Mouse (Mus musculus): ENCODE measurements at regions not wholly inside any gene's neighbourhood (a gene's known extent, or its start where the extent isn't known, plus 50 kb on each side); places are given as distances from the start of the nearest gene placed in this dataset.

DNA sequence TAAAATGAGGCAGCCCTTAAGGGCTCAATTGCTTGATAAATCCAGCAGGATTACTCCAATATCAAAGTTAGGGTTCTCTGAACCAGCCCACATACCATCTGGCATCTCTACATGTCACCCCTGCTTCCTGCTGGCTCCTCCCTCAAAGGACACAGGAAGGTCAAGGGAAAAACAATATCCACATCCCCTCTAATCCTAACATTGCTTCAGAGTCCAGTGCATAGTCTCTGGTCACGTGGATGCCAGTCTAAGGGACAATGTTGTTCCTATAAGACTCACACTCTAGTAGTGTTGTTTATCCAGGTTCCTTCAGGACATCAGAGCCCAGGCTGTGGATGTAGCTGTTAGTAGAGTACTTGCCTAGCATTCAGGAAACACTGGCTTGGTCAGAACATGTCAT, 124.9 kb upstream of the Foxa2 start:
- DNase-seq (ENCODE audit: low read depth, low spot score): no peak

DNA sequence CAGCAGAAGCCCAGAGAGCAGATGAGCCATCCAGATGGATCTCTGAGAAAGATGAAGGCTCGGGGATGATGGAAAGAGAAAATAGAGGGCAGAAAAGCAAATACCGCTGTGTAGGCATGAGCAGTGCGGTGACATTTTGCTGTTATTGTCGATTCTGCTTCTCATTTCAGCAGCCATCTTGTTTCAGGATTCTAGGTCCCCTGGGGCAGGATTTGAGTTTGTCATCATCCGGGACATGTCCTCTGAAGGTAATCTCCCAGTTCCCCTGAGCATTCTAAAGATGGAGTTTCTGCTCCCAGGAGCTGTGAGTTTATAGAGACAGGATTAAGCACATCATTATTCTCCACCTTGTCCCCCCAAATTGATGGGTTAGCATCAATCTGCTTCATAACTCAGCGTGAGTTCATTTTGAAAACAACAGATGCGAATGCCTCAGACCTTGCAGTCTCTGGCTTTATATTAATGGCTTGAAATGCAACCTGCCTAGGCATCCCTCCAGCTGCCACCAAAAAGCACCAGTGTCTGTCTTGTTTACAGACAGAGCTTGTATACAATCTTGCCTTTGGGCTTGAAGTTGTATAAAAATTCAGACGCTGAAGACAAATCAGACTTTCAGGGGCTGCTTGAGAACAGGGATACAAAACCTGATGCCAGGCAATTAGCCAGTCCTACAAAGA, 128.6 kb upstream of the Foxa2 start:
- no peak for DNase-seq (ENCODE audit: low read depth, low spot score)

DNA sequence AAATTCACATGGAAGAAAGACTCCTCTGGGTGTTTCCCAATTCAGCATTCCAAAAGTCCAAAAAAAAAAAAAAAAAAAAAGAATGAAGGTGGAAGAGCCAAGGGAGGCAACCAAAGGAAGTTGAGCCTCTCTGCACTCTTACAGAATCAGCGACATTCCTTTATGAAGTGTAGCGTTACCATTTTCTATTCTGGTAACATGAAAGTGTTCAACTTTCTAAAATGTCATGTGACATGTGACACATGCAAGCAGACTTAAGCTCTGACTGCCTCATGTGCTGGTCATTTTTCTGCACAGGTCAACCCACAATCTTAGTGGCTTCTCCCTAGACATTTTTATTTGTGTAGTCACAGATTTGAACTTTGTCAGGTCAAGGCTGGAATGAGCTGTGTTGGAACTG, 133.5 kb upstream of the Foxa2 start:
- no peak for DNase-seq (ENCODE audit: low read depth, low spot score)

DNA sequence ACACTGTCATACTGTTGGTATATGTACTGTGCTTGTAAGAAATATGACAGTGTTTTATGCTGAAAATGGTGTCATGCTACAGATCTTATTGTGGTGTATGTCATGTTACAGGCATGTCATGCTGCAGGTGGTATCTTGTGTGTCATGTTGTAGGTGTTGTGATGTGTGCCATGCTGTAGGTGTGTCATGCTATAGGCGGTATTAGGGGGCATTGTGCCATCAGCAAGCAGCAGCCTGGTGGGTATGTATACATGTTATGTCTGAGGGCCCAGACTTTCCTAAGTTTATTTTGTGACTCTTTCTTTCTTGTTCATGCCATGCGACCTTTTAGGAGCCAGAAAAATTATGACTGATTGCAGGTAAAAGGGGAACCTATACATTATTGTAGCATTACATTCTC, 134.7 kb upstream of the Foxa2 start:
- no peak for DNase-seq (ENCODE audit: low read depth, low spot score)

DNA sequence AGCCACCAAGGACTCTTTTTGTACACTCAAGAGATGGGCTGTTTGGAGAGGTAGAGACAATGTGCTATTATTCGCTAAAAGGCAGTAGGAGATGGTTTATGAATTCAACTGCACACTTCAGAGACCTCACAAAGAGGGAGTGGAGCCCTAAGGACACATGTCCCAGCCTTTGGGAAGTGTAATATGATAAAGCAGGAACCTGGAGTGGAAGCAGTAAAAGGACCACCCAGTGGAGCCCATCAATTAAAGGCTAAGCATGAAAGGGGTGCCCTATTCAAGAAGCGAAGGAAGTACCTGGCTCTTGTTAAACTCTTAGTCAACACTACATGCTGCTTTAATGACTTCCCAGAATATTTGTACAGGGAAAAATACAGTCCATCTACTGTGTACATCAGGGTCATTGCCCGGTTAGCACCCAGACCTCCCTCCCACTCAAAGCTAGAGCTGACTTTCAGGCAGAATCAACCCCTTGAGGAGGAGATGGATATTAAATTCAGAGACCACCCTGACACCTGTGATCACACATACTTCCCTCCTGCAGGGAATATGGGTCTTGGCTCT, 135.8 kb upstream of the Foxa2 start:
- DNase-seq (ENCODE audit: low read depth, low spot score): no peak

DNA sequence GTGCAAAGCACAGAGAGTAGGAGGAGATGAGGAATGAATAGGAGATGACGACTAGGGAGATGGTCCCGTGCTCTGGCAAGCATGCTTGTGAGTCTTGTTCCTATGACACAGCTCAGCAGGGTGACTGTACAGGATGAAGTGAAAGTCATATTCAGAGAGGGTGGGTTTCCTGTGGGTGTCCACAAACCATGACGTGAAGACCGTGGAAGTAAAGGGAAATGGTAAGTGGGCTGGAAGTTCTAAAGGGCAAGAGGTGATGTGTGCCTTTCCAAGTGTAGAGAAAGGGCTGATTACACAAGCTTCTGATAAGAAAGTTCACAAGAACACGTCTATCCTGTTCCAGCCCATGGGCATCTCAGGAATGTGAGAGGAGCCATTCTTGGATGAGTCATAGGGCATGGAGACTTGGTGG, 138.0 kb upstream of the Foxa2 start:
- no peak for DNase-seq (ENCODE audit: low read depth, low spot score)

DNA sequence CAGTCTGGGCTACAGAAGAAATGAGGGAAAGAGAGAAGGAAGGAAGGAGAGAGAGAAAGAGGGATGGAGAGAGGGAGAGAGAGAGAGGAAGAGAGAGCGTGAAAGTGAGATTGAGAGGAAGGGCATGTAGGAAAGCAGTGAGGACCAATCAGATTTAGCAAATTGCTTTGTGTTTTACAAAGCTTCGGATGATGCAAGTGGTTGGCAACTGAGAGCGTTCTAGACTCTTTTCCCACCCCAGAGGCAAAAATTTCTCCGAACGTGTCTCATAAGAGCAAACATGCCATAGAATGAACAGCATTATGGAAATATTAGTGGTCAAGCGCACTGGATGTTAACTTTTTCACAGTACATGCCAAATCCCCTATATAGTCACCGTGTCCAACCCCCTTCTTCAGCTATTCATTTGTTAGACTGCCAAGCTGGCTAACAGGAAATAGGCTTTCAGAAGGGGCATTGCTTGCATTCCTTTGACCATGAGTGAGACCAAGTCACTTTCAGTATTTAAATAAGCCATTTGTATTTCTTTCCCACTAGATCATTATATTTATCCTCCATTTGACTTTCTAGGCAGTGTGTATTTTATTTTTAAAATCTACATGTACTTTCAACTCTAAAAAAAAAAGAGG, 139.7 kb upstream of the Foxa2 start:
- DNase-seq (ENCODE audit: low read depth, low spot score): no peak

DNA sequence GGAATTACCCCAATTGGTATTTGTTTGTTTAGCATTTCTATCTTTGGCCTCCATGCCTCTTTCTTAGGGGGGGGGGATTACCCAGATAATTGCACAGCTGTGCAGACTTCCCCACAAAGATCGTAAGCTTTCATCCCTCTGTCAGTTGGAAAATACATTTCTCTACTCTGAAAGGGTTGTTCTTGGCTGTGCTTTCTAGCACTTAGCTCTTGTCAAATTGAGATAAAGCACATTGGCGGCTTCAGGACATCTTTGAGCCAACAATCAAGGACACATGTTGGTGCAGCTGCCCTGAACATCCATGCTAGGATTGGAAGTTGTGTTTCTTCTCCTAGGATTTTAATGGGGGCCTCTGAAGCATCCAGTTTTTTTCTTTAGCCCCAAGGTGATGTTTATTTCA, 142.1 kb upstream of the Foxa2 start:
- no peak for DNase-seq (ENCODE audit: low read depth, low spot score)

DNA sequence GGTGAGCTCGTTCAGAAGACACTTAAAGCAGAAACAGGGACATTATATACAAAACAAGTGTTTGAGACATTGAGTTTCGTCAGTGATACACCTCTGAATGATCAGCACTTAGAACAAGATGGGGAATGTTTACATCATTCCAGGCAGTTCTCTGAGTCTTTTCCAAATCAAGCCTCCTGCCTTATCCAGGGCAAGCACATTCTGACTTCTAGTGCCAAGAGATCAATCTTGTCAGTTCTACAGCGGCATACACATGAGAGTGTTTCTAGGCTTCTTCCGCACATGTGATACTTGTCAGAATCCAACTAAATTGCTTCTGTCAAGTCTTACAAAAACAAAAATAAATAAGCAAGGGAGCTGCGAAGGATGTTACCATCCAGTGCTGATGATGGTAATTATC, 142.5 kb upstream of the Foxa2 start:
- no peak for DNase-seq (ENCODE audit: low read depth, low spot score)

DNA sequence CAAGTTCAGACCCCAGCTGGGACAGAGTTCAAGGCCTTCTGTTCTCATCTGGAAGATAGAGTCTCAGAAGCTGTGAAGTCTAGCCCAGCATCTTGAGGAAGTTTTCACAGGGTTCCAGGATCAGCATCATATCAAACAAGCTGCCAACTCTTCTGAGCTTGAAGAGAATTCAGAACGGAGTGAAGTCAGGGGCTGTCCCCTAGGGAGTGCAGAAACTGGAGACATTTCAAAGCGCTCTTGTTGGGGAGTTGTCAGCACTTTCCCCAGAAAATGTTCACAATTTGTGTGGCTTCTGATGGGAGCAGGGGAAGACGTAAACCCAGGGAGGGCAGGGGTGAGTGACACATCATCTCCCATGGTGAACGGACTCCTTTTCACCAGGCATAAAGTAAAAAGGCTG, 146.2 kb upstream of the Foxa2 start:
- DNase-seq (ENCODE audit: low read depth, low spot score): no peak

DNA sequence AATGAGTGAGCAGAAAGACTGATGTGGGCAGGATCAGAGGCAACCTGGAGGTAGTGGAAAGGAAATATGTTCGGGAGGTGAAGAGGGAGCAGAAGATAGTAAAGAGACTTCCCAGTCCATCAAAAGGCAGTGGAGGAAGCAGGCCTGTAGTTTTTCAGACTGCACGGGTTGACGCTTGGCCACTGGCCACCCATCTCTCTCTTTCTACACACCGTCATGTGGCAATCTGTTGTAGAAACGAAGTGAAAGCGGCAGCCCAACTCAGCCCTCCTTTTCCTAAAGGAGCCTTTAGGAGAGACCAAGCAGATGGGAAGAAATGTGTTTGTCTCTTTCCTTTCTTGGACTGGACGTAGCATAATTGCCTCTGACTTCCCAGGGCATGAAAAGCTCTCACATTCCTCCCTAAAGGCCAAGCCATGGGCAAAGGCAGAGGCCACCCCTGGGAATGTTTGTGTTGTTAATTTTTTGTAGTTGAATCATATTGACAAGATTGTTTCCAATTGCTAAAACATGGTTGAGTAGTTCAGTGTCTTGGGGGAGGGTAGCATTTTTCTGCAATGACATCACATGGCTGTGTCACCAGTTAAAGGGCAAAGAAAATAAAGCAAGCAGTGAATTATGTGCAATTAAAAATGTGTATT, 150.7 kb upstream of the Foxa2 start:
- DNase-seq (ENCODE audit: low read depth, low spot score): no peak

DNA sequence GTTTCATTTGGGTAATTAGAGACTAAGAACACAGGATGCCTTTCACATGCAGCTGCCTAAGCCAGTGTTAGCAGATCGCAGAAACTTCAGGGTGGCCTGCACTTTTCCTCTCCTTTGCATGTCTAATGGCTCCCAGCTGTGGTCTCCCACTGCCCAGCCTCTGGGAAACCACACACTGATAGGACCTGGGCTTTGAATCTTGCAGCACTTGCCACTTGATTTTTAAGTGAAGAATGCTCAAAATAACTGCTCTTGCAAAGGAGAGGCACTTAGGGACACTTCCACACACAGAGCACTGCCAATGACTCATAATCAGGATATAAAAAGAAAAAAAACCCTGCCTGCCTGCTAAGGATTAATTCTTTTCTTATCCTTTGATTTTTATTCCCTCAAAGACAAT, 159.9 kb upstream of the Foxa2 start:
- DNase-seq (ENCODE audit: low read depth, low spot score): no peak

DNA sequence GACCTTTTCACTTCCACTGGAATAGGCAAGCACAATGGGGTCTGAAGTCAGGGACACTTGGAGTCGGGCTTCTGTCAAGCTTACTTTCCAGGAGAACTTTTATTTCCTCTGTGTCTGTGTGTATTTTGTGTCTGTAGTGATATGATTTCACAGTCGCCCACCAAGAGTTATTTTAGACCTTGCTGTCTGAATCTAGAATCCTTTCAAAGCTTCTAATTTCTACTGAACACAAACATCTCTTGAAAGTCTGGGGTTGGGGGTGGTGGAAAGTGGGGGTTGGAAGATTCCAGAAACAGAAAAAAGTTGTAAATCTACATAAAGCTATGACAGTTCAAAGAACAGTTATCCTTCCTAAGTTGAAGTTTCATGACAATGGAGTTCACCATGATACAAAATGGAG, 164.0 kb upstream of the Foxa2 start:
- no peak for DNase-seq (ENCODE audit: low read depth, low spot score)

DNA sequence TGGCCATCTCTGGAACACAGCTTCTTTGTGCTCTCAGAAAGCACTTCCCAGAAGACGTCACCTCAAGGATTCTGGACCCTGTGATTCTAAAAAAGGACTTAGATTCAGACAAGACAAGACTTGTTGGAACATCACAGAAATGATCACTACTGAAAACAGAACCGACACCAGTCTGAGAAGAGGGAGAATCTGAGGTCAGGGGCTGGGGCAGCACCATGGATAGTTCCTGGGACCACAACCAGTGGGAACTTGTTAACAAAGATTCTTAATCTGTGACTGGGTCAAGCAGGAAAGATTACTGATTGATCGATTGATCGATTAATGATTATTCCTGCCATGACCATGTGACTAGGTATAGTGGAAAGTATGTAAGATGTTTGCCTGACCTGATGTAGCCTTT, 170.4 kb upstream of the Foxa2 start:
- DNase-seq (ENCODE audit: low read depth, low spot score): peak; percentile 19

DNA sequence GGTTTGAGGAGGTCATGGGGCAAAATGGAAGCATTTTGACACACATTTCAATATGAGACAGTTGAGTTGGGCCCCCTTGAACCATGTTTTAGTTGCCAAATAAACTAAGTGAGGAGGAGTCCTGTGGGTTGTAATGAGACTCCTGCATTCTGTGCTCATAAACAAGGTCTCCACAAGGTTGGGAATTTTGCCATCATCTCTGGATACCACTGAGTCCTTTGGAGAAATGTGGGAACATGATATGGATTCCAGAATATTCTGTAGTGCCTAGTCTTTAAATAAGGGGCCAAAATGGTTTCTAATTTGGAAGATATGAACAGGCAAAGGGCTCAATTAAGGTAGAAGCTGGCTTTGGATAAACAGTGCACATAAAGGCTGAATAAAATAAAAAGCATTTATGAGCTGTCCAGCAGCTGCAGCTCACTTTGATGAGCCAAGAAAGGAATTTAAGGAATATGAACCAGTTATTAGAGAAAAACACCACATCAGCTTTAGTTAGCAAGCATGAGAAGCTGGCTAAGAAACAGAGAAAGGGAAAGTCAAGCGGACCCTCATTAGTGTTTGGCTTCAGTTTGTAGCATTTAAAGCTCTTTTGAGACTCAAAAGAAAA, 161.3 kb upstream of the Sstr4 start:
- no peak for DNase-seq (ENCODE audit: low read depth, low spot score)

DNA sequence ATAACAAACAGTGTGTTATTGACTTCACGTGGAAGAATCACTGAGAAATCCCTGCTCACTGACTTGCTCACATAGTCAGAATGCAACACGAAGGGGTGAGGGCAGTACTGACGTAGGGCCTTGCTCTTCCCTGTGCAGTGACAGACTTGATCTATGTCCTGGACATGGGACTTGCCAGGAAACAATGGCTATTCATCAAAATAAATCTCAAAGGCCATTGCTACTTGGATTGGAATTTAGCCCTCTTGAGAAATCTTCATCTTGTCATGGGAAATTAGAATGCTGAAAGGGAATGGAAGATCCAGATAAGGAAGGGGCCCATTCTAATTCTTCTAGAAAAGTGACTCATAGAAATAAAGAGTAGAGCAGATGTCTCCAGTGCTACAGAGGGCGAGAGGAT, 158.0 kb upstream of the Sstr4 start:
- DNase-seq (ENCODE audit: low read depth, low spot score): no peak

DNA sequence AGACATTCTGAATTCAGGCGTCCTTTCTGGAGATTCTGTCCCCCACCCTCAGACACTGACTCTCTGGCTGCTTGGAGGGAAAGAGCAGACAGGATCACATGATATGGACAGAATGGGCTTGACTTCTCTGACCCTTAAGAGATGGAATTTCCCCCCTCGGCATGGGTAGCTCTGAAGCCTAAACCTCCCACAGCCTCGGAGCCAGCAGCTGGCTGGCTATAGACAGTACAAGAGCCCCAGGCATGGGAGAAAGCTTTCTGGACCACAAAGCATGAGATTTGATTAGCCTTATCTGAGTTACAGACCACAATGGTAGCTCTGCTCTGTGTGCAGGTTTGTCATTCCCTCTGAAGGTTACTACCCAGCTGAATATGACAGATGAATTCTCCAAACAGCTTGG, 156.1 kb upstream of the Sstr4 start:
- no peak for DNase-seq (ENCODE audit: low read depth, low spot score)

DNA sequence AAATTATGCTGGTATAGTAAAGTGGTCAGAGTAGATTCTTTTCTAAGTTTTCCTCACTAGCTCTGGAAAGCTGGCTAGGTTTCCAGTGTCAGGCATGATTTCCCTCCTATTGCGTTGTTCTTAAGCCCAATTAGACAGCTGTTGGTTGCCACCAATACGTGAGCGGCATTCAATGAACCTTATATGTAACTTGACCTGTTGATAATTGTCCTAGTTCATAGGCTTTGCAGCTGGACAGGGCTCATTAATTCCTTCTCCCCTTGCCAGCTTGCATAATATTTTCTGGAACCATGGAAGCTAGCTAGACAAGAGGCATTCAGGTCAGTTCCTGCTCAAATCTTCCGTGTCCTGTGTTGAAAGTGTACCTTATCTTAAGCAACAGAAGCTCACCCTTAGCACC, 152.9 kb upstream of the Sstr4 start:
- DNase-seq (ENCODE audit: low read depth, low spot score): no peak

DNA sequence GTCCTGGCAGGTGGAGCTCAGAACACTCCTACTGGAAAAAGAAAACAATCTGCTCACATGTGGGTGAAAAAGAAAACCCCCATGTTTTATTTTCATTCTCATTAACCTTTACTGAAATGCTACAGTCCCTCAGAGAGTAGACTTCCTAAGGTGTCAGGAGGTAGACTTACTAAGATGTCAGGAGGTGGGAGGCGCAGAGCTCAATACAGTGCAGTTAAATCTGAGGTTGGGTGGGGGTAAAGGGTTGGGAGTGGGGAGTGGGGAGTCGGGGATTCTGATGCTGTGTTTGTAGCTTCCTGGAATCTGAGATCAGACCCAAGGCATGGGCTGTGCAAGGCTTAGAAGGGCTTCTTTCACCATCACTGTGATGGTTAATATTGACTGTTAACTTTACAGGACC, 149.6 kb upstream of the Sstr4 start:
- DNase-seq (ENCODE audit: low read depth, low spot score): no peak

DNA sequence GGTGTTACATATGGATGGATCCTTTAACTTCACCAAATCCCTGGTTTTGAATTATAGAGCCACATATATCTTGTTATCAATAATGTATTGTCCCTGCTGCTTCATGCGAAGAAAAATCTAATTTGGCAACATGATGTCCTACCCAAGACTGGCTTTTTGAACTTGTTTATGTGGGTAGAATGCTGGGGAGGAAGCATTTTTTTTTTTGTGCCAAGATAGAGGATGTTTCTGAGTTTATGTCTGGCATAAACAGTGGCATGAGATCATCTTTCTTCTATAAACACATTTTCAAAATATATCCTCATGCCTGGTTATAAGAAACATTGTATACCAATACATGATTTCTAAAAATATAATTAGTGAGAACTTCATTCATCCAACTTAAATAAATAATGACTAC, 144.2 kb upstream of the Sstr4 start:
- DNase-seq (ENCODE audit: low read depth, low spot score): no peak

DNA sequence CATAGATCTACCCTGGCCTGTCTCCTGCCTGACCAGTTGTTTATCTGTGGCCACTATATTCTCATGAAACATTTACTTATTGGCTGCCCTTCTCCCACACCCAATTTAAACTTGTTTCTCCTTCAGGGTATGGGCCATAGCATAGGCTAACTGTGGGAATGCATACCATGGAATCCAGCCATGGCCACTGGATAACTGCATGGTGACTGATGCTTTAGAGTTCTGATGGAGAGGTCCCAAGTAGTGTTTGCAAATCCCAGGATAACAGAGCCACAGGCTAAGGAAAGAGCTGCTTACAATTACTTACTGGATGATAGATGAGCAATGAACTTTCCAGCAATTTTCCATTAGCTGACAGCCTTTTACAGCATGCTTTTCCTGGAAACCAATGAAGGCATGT, 139.5 kb upstream of the Sstr4 start:
- no peak for DNase-seq (ENCODE audit: low read depth, low spot score)

DNA sequence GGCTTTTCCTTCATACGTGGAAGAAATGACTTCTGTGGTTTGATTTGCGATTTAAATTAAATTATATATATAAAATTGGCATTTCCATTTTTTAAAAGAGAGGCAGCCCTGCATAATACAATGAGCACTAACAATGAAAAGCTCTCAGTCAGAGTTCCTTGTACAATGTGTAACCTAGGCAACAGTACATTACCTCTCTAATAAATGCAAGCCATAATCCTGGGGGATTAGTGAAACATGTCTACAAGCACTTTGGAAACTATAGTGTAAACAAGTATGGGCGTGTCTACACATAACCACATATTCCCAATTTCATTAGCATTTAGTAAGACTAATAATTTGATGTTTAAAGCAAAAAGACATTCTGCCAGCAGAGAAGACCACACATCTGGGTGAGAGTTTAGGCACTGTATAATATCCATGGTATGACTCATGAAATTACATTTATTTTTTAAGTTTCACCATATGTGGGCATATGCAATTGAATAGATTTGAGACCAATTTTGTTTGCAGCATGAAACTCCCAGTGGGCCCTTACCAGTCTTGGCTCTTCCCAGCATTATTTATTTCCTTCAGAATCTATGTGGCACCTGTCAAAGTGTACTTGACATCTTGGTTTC, 130.9 kb upstream of the Sstr4 start:
- no peak for DNase-seq (ENCODE audit: low read depth, low spot score)
